Mouse (Mus musculus) megakaryocyte, embryonic 14.5 days (primary cell): ENCODE data around the gene Zfp978.
"Not testable (repeated sequence)": the region's sequence is repeated elsewhere in the genome, so short reads cannot be mapped to it uniquely, and the experiment has no call there.

ENCODE experiments used
- FLI1 ChIP-seq: IDR thresholded peaks from 2 replicates; pipeline ENCODE4 v1.6.1; 2012; ENCODE audit warnings: low read length, inconsistent platforms, mixed read lengths
- GATA1 ChIP-seq: IDR thresholded peaks from 3 replicates; pipeline ENCODE4 v1.6.1; 2012; ENCODE audit warnings: mixed read lengths, low read length, inconsistent platforms, borderline replicate concordance

- not testable (repeated sequence) for TF ChIP-seq FLI1, GATA1
These were observed 58.9 kb downstream of the Zfp978 start for GRCm38 (mm10) chr4:147419756-147420590.
